Mouse (Mus musculus): ENCODE results near the gene Tcf19.
"Not testable (repeated sequence)": the region's sequence is repeated elsewhere in the genome, so short reads cannot be mapped to it uniquely, and the experiment has no call there.

The Tcf19 gene

DNA sequence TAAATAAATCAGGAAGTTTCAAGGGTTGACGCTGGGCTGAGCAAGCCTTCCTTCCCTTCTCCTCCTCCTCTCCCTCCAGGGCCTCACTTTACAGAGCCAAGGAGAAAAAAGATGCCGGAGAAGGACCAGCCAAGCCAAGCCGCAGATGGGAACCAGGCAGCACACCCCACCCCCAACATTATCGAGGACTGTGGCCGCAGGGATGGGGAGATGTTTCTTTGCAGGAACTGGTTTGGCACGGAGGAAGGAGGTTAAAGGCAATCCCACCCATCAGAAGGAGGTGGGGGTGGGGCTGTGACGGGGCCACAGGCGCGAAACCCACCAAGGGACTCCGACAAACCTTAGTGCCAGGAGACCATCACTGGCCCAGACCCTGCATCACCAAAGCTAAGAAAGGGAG is 29.9 kb downstream of the Tcf19 start:
- no peak for DNase-seq (ENCODE audit: low spot score in 2 of 2)

DNA sequence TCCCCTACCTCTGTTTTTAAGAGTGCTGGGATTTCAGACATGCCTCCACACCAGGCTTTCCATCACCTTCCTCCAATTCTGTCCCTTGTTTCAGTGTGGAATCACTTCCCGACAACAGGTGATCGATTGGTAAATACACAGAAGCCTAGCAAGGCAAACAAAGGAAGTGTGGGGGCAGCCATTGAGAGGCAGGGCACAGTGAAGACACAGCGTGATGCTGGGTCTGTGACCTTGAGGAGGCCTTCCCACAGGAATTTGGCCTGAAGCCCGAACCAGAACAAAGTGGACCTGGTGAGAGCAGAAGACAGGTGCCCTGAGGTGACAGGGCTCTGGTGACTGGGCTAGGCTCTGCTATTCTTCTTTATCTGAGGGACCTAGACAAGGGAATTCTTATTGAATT is 30.9 kb downstream of the Tcf19 start:
- no peak for DNase-seq (ENCODE audit: low spot score in 2 of 2)

DNA sequence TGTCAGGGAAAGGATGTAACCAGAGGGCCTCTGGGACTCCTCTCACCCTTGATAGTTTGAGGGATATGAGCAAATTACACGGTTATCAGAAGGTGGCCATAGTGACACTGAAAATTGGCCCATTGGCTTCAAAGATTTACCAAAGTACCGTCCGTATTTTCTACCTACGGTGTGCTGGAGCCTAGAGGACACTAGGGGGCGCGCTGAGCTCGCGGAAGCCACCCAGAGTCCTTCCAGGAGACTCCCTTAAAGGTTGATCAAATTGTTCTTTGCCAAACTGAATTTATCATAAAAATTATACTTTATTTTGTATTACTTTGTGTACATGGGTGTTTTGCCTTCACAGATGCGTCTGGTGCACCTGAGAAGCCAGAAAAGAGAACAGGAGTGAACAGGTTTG is 32.6 kb downstream of the Tcf19 start:
- peak; percentile 43 to 64 for DNase-seq (ENCODE audit: low spot score in 2 of 2)

DNA sequence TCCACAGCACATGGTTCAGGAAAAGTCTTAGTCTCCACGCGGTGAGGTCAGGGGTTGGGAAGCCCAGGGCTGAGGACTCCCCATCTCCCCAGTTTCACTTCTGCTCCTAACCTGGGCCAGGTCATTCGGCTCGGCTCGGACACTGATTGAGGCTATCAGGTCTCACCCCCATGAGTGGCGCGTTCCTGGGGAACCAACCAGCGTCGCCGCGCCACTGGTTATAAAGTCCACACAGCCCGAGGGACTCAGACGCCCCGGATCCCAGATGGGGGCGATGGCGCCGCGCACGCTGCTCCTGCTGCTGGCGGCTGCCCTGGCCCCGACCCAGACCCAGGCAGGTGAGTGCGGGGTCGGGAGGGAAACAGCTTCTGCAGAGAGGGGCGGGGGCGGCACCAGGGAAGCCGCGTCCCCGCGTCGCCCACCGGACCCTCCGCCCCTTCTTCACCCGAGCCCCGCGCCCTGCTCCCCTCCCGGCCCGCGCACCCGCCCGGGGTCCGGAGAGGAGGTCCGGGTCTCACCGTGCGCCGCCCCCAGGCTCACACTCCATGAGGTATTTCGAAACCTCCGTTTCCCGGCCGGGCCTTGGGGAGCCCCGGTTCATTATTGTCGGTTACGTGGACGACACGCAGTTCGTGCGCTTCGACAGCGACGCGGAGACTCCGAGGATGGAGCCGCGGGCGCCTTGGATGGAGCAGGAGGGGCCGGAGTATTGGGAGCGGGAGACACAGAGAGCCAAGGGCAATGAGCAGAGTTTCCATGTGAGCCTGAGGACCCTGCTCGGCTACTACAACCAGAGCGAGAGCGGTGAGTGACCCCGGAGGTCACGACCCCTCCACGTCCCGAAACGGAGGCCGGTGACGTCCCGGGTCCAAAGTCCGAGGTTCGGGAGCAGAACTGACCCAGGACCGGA is 46.5 kb downstream of the Tcf19 start, which contains the start of gene H2-Q10:
Gene H2-Q10 (plus strand): TSS at position 248 of the 910 bp plus-strand sequence.
- no peak for DNase-seq (ENCODE audit: low spot score in 2 of 2)

GRCm38 (mm10) chr17:35468936-35469335 is 47.7 kb downstream of the Tcf19 start:
- DNase-seq (ENCODE audit: low spot score in 2 of 2), result not testable (repeated sequence)

GRCm38 (mm10) chr17:35465651-35466050 is 51.0 kb downstream of the Tcf19 start:
- DNase-seq (ENCODE audit: low spot score in 2 of 2), result peak in 1 of 2 experiments; percentile 20
